Mouse (Mus musculus): ENCODE results near the gene Acy3. TPM values are rescaled to one million over a fixed set of nuclear protein-coding genes. Genes with fewer than 3 reads are reported as not detected.
"Not testable (repeated sequence)": the region's sequence is repeated elsewhere in the genome, so short reads cannot be mapped to it uniquely, and the experiment has no call there.

Gene Acy3
- polyA plus RNA-seq, 2 experiments = 9.1 to 10.8 TPM

- H3K36me3 ChIP-seq (replicated peaks; ENCODE audit: control insufficient read depth, insufficient read depth, low read depth) = no peaks in the 10 kb centered on the region
- H3K4me3 ChIP-seq (ENCODE audit: insufficient read depth in 1 of 2, low read depth in 2 of 2, low read length in 2 of 2) = no peak overlapping the region
- H3K27me3 ChIP-seq (ENCODE audit: control insufficient read depth, insufficient read depth, low read length) = no peaks in the 10 kb centered on the region
- no peak overlapping the region for H3K4me2 ChIP-seq (ENCODE audit: low read depth)
- no peaks in the 10 kb centered on the region for H3K9me3 ChIP-seq (ENCODE audit: control insufficient read depth, low read length)
- H3K4me1 ChIP-seq (replicated peaks; ENCODE audit: control insufficient read depth in 2 of 2, insufficient read depth in 2 of 2, low read length in 1 of 2) = peaks cover 5% of the 10 kb centered on the region in 2 experiments; a peak in 3 of 4 replicates
- 26% methylated on average over 3 of the region's 3 CpGs for WGBS (ENCODE audit: insufficient replicate concordance)
- H3K27ac ChIP-seq = no peak overlapping the region
- DNase-seq (ENCODE audit: low read depth in 3 of 3, low spot score in 3 of 3) (no peak), ATAC-seq (ENCODE audit: insufficient read depth) (no peak)
- no peak overlapping the region for H3K9ac ChIP-seq (replicated peaks)
- TF ChIP-seq CTCF (IDR thresholded peaks at IDR 0.05; ENCODE audit: low read depth) (no peak), EP300 (IDR thresholded peaks at IDR 0.05; ENCODE audit: low read depth) (no peak)
These were observed 19.1 kb upstream of the Acy3 start for GRCm38 (mm10) chr19:3967258-3967657.

GRCm38 (mm10) chr19:3972229-3972628 lies 14.1 kb upstream of the Acy3 start, which contains the start of gene Aldh3b2:
Aldh3b2 (plus strand) TSS chr19:3972328.
- H3K9ac ChIP-seq (replicated peaks) = no peak within 1 kb of the TSS
- peaks cover 5 to 12% of the 10 kb centered on the region in 2 experiments; a peak in 3 of 4 replicates for H3K4me1 ChIP-seq (replicated peaks; ENCODE audit: control insufficient read depth in 2 of 2, insufficient read depth in 2 of 2, low read length in 1 of 2)
- H3K27ac ChIP-seq = no peak within 1 kb of the TSS
- 29% methylated on average over 9 of the region's 9 CpGs for WGBS (ENCODE audit: insufficient replicate concordance)
- no peak for TF ChIP-seq EP300 (IDR thresholded peaks at IDR 0.05; ENCODE audit: low read depth)
- no peak within 1 kb of the TSS for H3K4me2 ChIP-seq (ENCODE audit: low read depth)
- H3K27me3 ChIP-seq (ENCODE audit: control insufficient read depth, insufficient read depth, low read length) = no peaks in the 10 kb centered on the region
- ATAC-seq (ENCODE audit: insufficient read depth) (peak; percentile 83), DNase-seq (ENCODE audit: low read depth in 3 of 3, low spot score in 3 of 3) (peak; percentile 48 to 60 (median 55))
- no peak within 1 kb of the TSS for H3K4me3 ChIP-seq (ENCODE audit: insufficient read depth in 1 of 2, low read depth in 2 of 2, low read length in 2 of 2)
- H3K9me3 ChIP-seq (ENCODE audit: control insufficient read depth, low read length) = no peaks in the 10 kb centered on the region
- no peaks in the 10 kb centered on the region for H3K36me3 ChIP-seq (replicated peaks; ENCODE audit: control insufficient read depth, insufficient read depth, low read depth)

DNA sequence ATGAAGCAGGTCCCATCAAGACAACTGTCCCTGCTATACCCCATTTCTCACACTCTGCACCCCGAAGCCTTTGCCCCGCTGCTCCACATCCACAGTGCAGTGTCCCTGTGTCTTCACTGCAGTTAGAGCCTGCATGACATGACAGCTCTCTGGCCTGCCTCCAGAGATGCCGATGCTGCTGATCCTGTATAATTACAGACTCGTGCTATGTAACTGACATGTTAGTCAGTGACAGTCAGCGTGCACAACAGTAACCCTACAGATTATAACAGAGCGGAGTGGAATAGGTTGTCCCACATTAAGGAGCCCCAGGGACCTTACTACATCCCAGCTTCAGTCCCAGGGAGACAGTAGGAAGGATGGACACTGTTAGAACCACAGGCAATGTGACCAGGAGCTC lies 11.8 kb upstream of the Acy3 start:
- not testable (repeated sequence) for ATAC-seq (ENCODE audit: insufficient read depth)
- 72% methylated on average over 6 of the region's 6 CpGs for whole genome bisulfite sequencing (ENCODE audit: insufficient replicate concordance)

GRCm38 (mm10) chr19:3975866-3976265 lies 10.5 kb upstream of the Acy3 start:
- Histone ChIP-seq H3K4me1 (replicated peaks; ENCODE audit: control insufficient read depth in 2 of 2, insufficient read depth in 2 of 2, low read length in 1 of 2) (peaks cover 5 to 12% of the 10 kb centered on the region in 2 experiments; a peak in 3 of 4 replicates), H3K9ac (replicated peaks) (no peak overlapping the region), H3K4me2 (ENCODE audit: low read depth) (no peak overlapping the region), H3K27me3 (ENCODE audit: control insufficient read depth, insufficient read depth, low read length) (no peaks in the 10 kb centered on the region), H3K9me3 (ENCODE audit: control insufficient read depth, low read length) (no peaks in the 10 kb centered on the region), H3K27ac (no peak overlapping the region), H3K4me3 (ENCODE audit: insufficient read depth in 1 of 2, low read depth in 2 of 2, low read length in 2 of 2) (no peak overlapping the region), H3K36me3 (replicated peaks; ENCODE audit: control insufficient read depth, insufficient read depth, low read depth) (no peaks in the 10 kb centered on the region)
- TF ChIP-seq EP300 (IDR thresholded peaks at IDR 0.05; ENCODE audit: low read depth) (no peak), CTCF (IDR thresholded peaks at IDR 0.05; ENCODE audit: low read depth) (no peak)
- 55% methylated on average over 2 of the region's 2 CpGs for WGBS (ENCODE audit: insufficient replicate concordance)
- DNase-seq (ENCODE audit: low read depth in 3 of 3, low spot score in 3 of 3) (no peak), ATAC-seq (ENCODE audit: insufficient read depth) (no peak)

More for the DNA sequence above, 11.8 kb upstream of the Acy3 start:
- not testable (repeated sequence) for H3K27me3 ChIP-seq (ENCODE audit: control insufficient read depth, insufficient read depth, low read length); H3K36me3 ChIP-seq (replicated peaks; ENCODE audit: control insufficient read depth, insufficient read depth, low read depth); H3K4me3 ChIP-seq (ENCODE audit: insufficient read depth in 1 of 2, low read depth in 2 of 2, low read length in 2 of 2); H3K27ac ChIP-seq; H3K9me3 ChIP-seq (ENCODE audit: control insufficient read depth, low read length); H3K4me2 ChIP-seq (ENCODE audit: low read depth); H3K9ac ChIP-seq (replicated peaks); DNase-seq (ENCODE audit: low read depth in 3 of 3, low spot score in 3 of 3)
- H3K4me1 ChIP-seq (replicated peaks; ENCODE audit: control insufficient read depth in 2 of 2, insufficient read depth in 2 of 2, low read length in 1 of 2) = peaks cover 5 to 12% of the 10 kb centered on the region in 2 experiments; a peak in 3 of 4 replicates

- no peak overlapping the region for H3K9ac ChIP-seq (replicated peaks)
- H3K27ac ChIP-seq = no peak overlapping the region
- DNase-seq (ENCODE audit: low read depth in 3 of 3, low spot score in 3 of 3) (peak; percentile 58 to 68 (median 66)), ATAC-seq (ENCODE audit: insufficient read depth) (no peak; the same call in 1 of the 2 replicates)
- no peaks in the 10 kb centered on the region for H3K9me3 ChIP-seq (ENCODE audit: control insufficient read depth, low read length)
- no peaks in the 10 kb centered on the region for H3K36me3 ChIP-seq (replicated peaks; ENCODE audit: control insufficient read depth, insufficient read depth, low read depth)
- TF ChIP-seq CTCF (IDR thresholded peaks at IDR 0.05; ENCODE audit: low read depth) (peak; percentile 91), EP300 (IDR thresholded peaks at IDR 0.05; ENCODE audit: low read depth) (no peak)
- H3K4me2 ChIP-seq (ENCODE audit: low read depth) = no peak overlapping the region
- 13% methylated on average over 4 of the region's 4 CpGs for WGBS (ENCODE audit: insufficient replicate concordance)
- H3K27me3 ChIP-seq (ENCODE audit: control insufficient read depth, insufficient read depth, low read length) = no peaks in the 10 kb centered on the region
- H3K4me3 ChIP-seq (ENCODE audit: insufficient read depth in 1 of 2, low read depth in 2 of 2, low read length in 2 of 2) = no peak overlapping the region
- peaks cover 0 to 4% of the 10 kb centered on the region in 2 experiments; a peak in 2 of 4 replicates for H3K4me1 ChIP-seq (replicated peaks; ENCODE audit: control insufficient read depth in 2 of 2, insufficient read depth in 2 of 2, low read length in 1 of 2)
These were observed 6.1 kb upstream of the Acy3 start for GRCm38 (mm10) chr19:3980309-3980708.

Measured in liver, embryonic 14.5 days (tissue).